Mouse (Mus musculus) forebrain, embryonic 11.5 days (tissue): ENCODE results near the gene Gbgt1. TPM values are rescaled to one million over a fixed set of nuclear protein-coding genes. Genes with fewer than 3 reads are reported as not detected.

ENCODE experiments used
- ATAC-seq: fragments of 200-750 bp; cut with Nextera tagmentation; replicated peaks from 2 replicates; pipeline ENCODE4 v1.8.0; 2017; ENCODE audit warnings: moderate TSS enrichment; ENCODE audit not compliant: low FRiP score
- DNase-seq: peaks from one replicate; pipeline ENCODE4 v3.0.0-alpha.2; 2017; ENCODE audit warnings: low spot score
- H3K27ac ChIP-seq: fragments of 300-500 bp; sonication (generic); 2 replicates; pipeline ENCODE4 v1.5.1; 2014; ENCODE audit warnings: low read depth, low read length
- H3K27me3 ChIP-seq: fragments of 300-500 bp; sonication (generic); 2 replicates; pipeline ENCODE4 v1.6.1; 2014; ENCODE audit warnings: mild to moderate bottlenecking, low read length, mixed read lengths; ENCODE audit not compliant: control insufficient read depth, insufficient read depth
- H3K36me3 ChIP-seq: fragments of 300-500 bp; sonication (generic); 2 replicates; pipeline ENCODE4 v1.6.1; 2014; ENCODE audit warnings: mild to moderate bottlenecking, low read length, moderate library complexity, mixed read lengths; ENCODE audit not compliant: control insufficient read depth, insufficient read depth
- H3K4me1 ChIP-seq: fragments of 300-500 bp; sonication (generic); replicated peaks from 2 replicates; pipeline ENCODE4 v1.6.1; 2014; ENCODE audit warnings: low read length, mixed read lengths; ENCODE audit not compliant: control insufficient read depth, insufficient read depth
- H3K4me2 ChIP-seq: fragments of 300-500 bp; sonication (generic); 2 replicates; pipeline ENCODE4 v1.6.1; 2014; ENCODE audit warnings: low read depth, mild to moderate bottlenecking, low read length, moderate library complexity, mixed read lengths; ENCODE audit not compliant: severe bottlenecking
- H3K4me3 ChIP-seq: fragments of 300-500 bp; sonication (generic); 2 replicates; pipeline ENCODE4 v1.5.1; 2014; ENCODE audit warnings: low read depth, low read length
- H3K9ac ChIP-seq: fragments of 300-500 bp; sonication (generic); 2 replicates; pipeline ENCODE4 v1.6.1; 2014; ENCODE audit warnings: low read length
- H3K9me3 ChIP-seq: fragments of 300-500 bp; sonication (generic); 2 replicates; pipeline ENCODE4 v1.6.1; 2016; ENCODE audit warnings: low read length, mixed read lengths; ENCODE audit not compliant: control insufficient read depth
- WGBS: fragments of 180-500 bp; shearing (Covaris S2); extraction: QIAGEN DNeasy Blood & Tissue Kit; methylation state at CpG from one replicate; pipeline ENCODE4 v1.1.7; 2014; 5-methylcytosine and 5-hydroxymethylcytosine counted together
- polyA plus RNA-seq: library from polyadenylated mRNA; unstranded; fragments of >200 nt; fragmentation: Nextera tagmentation; extraction: Ambion mirVana; gene quantifications from 2 replicates; pipeline ENCODE4 v1.2.1, GENCODE M21; 2014

Gbgt1 gene
- polyA plus RNA-seq, 1 experiment from 2014 or later, result 0.35 TPM

DNA sequence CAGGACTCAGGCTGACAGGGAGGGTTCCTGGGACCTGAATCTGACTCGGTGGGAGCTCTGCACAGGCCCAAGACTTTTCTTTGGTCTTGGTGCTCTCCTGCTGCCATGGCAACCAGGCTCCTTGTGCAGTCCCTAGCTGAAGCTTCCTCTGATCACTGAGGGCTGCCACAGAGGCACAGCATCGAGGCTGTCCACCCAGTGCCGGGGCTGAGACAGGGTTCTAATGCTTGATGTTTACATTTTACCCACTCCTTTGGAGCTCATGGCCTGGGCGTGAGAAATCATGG, 40.9 kb downstream of the Gbgt1 start:
- Histone ChIP-seq H3K9me3 (no peaks in the 10 kb centered on the region), H3K4me2 (no peak overlapping the region), H3K27ac (no peak overlapping the region), H3K36me3 (no peaks in the 10 kb centered on the region), H3K9ac (no peak overlapping the region), H3K4me1 (peaks cover 26% of the 10 kb centered on the region; the same call in 1 of the 2 replicates), H3K4me3 (no peak overlapping the region), H3K27me3 (no peaks in the 10 kb centered on the region)
- DNase-seq, result no peak
- WGBS, result 27% methylated on average over 4 of the region's 4 CpGs
- ATAC-seq, result no peak

- Histone ChIP-seq H3K4me1 (peaks cover 22% of the 10 kb centered on the region; the same call in 1 of the 2 replicates), H3K27ac (no peak overlapping the region), H3K27me3 (no peaks in the 10 kb centered on the region), H3K36me3 (no peaks in the 10 kb centered on the region; the same call in 1 of the 2 replicates), H3K4me3 (no peak overlapping the region), H3K9me3 (no peaks in the 10 kb centered on the region), H3K9ac (no peak overlapping the region), H3K4me2 (no peak overlapping the region)
- DNase-seq (no peak), ATAC-seq (no peak)
- 75% methylated on average over 8 of the region's 8 CpGs for WGBS
Measured at GRCm38 (mm10) chr2:28537995-28538816, 41.5 kb downstream of the Gbgt1 start.

- H3K4me3 ChIP-seq, result no peak overlapping the region
- no peak overlapping the region for H3K9ac ChIP-seq
- H3K4me1 ChIP-seq, result peaks cover 19% of the 10 kb centered on the region; the same call in 1 of the 2 replicates
Measured at GRCm38 (mm10) chr2:28538817-28539128, 42.1 kb downstream of the Gbgt1 start.

GRCm38 (mm10) chr2:28539206-28539605, 42.5 kb downstream of the Gbgt1 start:
- no peaks in the 10 kb centered on the region for H3K27me3 ChIP-seq
- 62% methylated on average over 7 of the region's 7 CpGs for WGBS
- peaks cover 16% of the 10 kb centered on the region; the same call in 1 of the 2 replicates for H3K4me1 ChIP-seq
- ATAC-seq (0 out of 2 replicates have a peak, but pooled peaks have one; percentile 31), DNase-seq (no peak)
- H3K27ac ChIP-seq, result no peak overlapping the region
- no peaks in the 10 kb centered on the region for H3K9me3 ChIP-seq
- no peak overlapping the region for H3K4me2 ChIP-seq
- H3K36me3 ChIP-seq, result no peaks in the 10 kb centered on the region; the same call in 1 of the 2 replicates
- H3K9ac ChIP-seq, result peak overlapping the region; percentile 20; the same call in 1 of the 2 replicates
- H3K4me3 ChIP-seq, result no peak overlapping the region

More at GRCm38 (mm10) chr2:28538817-28539128, 42.1 kb downstream of the Gbgt1 start:
- Histone ChIP-seq H3K27me3 (no peaks in the 10 kb centered on the region), H3K4me2 (no peak overlapping the region), H3K27ac (no peak overlapping the region), H3K36me3 (no peaks in the 10 kb centered on the region; the same call in 1 of the 2 replicates), H3K9me3 (no peaks in the 10 kb centered on the region)
- ATAC-seq (no peak), DNase-seq (no peak)
- 67% methylated on average over 1 of the region's 1 CpGs for WGBS

DNA sequence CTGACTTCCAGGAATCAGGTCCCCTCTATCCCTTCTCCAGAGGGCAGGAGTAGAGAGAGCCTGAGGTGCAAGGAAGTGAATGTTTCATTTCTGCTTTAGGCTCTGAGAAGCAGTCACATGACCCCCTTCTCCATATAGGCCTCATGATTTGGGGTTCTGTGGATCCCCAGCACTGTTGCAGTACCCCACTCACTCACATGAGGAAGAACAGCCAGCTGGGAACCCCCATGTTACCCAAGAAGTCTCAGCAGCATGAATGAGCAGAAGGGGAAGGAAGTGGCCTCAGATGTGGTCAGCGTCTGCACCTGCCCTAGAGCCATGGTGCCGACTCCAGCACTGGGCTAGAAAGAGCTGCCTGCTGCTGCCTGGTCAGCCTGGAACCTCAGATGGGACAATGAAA, 43.3 kb downstream of the Gbgt1 start:
- WGBS, result 87% methylated on average over 2 of the region's 2 CpGs
- Histone ChIP-seq H3K4me2 (no peak overlapping the region), H3K4me1 (peaks cover 14% of the 10 kb centered on the region; the same call in 1 of the 2 replicates), H3K9ac (no peak overlapping the region), H3K9me3 (no peaks in the 10 kb centered on the region), H3K4me3 (no peak overlapping the region), H3K27ac (no peak overlapping the region), H3K27me3 (no peaks in the 10 kb centered on the region), H3K36me3 (no peaks in the 10 kb centered on the region; the same call in 1 of the 2 replicates)
- DNase-seq (no peak), ATAC-seq (no peak)

DNA sequence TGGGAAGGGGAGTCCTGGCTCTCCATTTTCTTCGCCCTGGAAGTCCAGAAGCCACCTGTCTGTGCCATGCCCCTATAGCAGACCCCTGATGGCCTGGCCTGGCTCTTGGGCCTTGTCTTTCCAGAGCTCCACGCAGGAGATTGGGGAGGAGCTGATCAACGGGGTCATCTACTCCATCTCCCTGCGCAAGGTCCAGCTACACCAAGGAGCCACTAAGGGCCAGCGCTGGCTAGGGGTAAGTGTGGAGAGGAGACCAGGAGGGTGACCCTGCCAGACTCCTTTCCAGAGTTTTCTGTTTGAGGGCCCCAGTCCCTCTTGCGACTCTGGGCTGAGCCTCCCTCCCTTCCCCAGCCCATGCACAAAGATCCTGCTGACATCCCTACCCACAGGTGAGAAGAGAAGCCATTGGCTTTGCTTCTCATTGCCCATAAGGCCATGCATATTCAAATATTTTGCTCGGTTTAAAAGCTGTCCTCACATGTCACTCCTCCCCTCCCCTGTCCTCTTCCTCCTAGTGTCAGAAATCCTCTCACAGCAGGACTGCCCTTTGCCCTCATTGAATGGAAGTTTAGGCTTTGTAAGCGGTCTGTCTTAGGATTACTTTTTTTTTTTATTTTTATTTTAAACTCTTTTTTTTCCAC, 44.0 kb downstream of the Gbgt1 start:
- Histone ChIP-seq H3K4me3 (no peak overlapping the region), H3K36me3 (no peaks in the 10 kb centered on the region; the same call in 1 of the 2 replicates), H3K4me1 (peaks cover 10% of the 10 kb centered on the region; the same call in 1 of the 2 replicates), H3K27ac (no peak overlapping the region), H3K9ac (no peak overlapping the region), H3K4me2 (no peak overlapping the region), H3K9me3 (no peaks in the 10 kb centered on the region), H3K27me3 (no peaks in the 10 kb centered on the region)
- 84% methylated on average over 8 of the region's 8 CpGs for WGBS
- DNase-seq, result no peak
- ATAC-seq, result no peak

- no peaks in the 10 kb centered on the region for H3K27me3 ChIP-seq
- DNase-seq (no peak), ATAC-seq (no peak)
- no peak overlapping the region for H3K4me3 ChIP-seq
- H3K36me3 ChIP-seq, result no peaks in the 10 kb centered on the region; the same call in 1 of the 2 replicates
- no peak overlapping the region for H3K27ac ChIP-seq
- 95% methylated on average over 8 of the region's 8 CpGs for WGBS
- no peak overlapping the region for H3K9ac ChIP-seq
- H3K4me1 ChIP-seq, result no peaks in the 10 kb centered on the region; the same call in 1 of the 2 replicates
- no peaks in the 10 kb centered on the region for H3K9me3 ChIP-seq
- H3K4me2 ChIP-seq, result no peak overlapping the region
Measured at GRCm38 (mm10) chr2:28543894-28544293, 47.2 kb downstream of the Gbgt1 start.

GRCm38 (mm10) chr2:28545976-28546375, 49.3 kb downstream of the Gbgt1 start:
- no peaks in the 10 kb centered on the region for H3K4me1 ChIP-seq
- ATAC-seq, result no peak
- no peak overlapping the region for H3K27ac ChIP-seq
- H3K27me3 ChIP-seq, result no peaks in the 10 kb centered on the region
- H3K4me2 ChIP-seq, result no peak overlapping the region
- H3K36me3 ChIP-seq, result no peaks in the 10 kb centered on the region; the same call in 1 of the 2 replicates
- H3K4me3 ChIP-seq, result no peak overlapping the region
- no peak for DNase-seq
- H3K9ac ChIP-seq, result no peak overlapping the region
- no peaks in the 10 kb centered on the region for H3K9me3 ChIP-seq
